In genomic region chr11:100935373-100936355, GRCm38 (mm10) we compare ENCODE assay signal across 11 mouse cellular contexts. TPM values are rescaled to one million over a fixed set of nuclear protein-coding genes. Genes with fewer than 3 reads are reported as not detected.
DNase-seq lines count a peak whose midpoint lies in the region; ATAC-seq and TF ChIP-seq lines count a peak whose summit lies in the region.
"Had no signal": no experiment of that assay in that cellular context is flagged by ENCODE, and none has a peak within 500 bp of the region (broad histone marks: within the 10 kb centered on the region; RNA-seq: fewer than 3 reads in every experiment).

No protein-coding gene starts in this region.

- TF ChIP-seq CTCF in midbrain, postnatal 0 days (IDR thresholded peaks at IDR 0.05): no peak
- no peak for TF ChIP-seq CTCF in left cerebral cortex, adult 2 months (IDR thresholded peaks at IDR 0.05)

- peak; percentile 61 to 65 for DNase-seq in cerebellum, postnatal 10 days
- DNase-seq in cerebellum, postnatal 25 days: no peak
- DNase-seq in midbrain, embryonic 11.5 days (ENCODE audit: low spot score, missing footprints): peak; percentile 49
- DNase-seq in midbrain, postnatal 0 days (ENCODE audit: low spot score): no peak
- DNase-seq in heart, postnatal 4 days: peak; percentile 29
- peak; percentile 18 to 52 for DNase-seq in spleen, postnatal 10 days (ENCODE audit: low spot score in 2 of 2)
- no peak for DNase-seq in left cerebral cortex, adult 2 months (ENCODE audit: extremely low spot score in 1 of 2, low spot score in 2 of 2)
- DNase-seq: B cell, adult 2 months; kidney, adult 8-10 months had no signal

- H3K4me3 ChIP-seq in midbrain, embryonic 11.5 days (ENCODE audit: low read depth, low read length): no peak overlapping the region
- no peak overlapping the region for H3K4me3 ChIP-seq in midbrain, postnatal 0 days (ENCODE audit: low read depth, low read length)
- H3K4me3 ChIP-seq in intestine, embryonic 15.5 days (replicated peaks): no peak overlapping the region
- H3K4me3 ChIP-seq in left cerebral cortex, adult 2 months: no peak overlapping the region
- H3K4me3 ChIP-seq: heart, embryonic 13.5 days had no signal

- H3K27ac ChIP-seq in midbrain, embryonic 11.5 days (ENCODE audit: low read depth, low read length): no peak overlapping the region
- no peak overlapping the region for H3K27ac ChIP-seq in midbrain, postnatal 0 days (ENCODE audit: low read depth, low read length)
- H3K27ac ChIP-seq in intestine, embryonic 15.5 days: no peak overlapping the region
- no peak overlapping the region for H3K27ac ChIP-seq in left cerebral cortex, adult 2 months
- H3K27ac ChIP-seq: heart, embryonic 13.5 days had no signal

- no peaks in the 10 kb centered on the region for H3K9me3 ChIP-seq in midbrain, embryonic 11.5 days (ENCODE audit: control insufficient read depth, low read length)
- H3K9me3 ChIP-seq in midbrain, postnatal 0 days (ENCODE audit: low read length): no peaks in the 10 kb centered on the region
- H3K9me3 ChIP-seq in intestine, embryonic 15.5 days: no peaks in the 10 kb centered on the region
- H3K9me3 ChIP-seq: heart, embryonic 13.5 days had no signal

- intact Hi-C loops in left cerebral cortex, adult 2 months (cut with DNase I): no loop called here

- H3K9ac ChIP-seq in midbrain, embryonic 11.5 days (ENCODE audit: low read length): no peak overlapping the region
- no peak overlapping the region for H3K9ac ChIP-seq in midbrain, postnatal 0 days (replicated peaks; ENCODE audit: low read length, poor library complexity, severe bottlenecking)
- H3K9ac ChIP-seq in intestine, embryonic 15.5 days: no peak overlapping the region
- H3K9ac ChIP-seq: heart, embryonic 13.5 days had no signal

- H3K36me3 ChIP-seq in midbrain, embryonic 11.5 days (ENCODE audit: control insufficient read depth, insufficient read depth, low read length): no peaks in the 10 kb centered on the region
- no peaks in the 10 kb centered on the region for H3K36me3 ChIP-seq in midbrain, postnatal 0 days (ENCODE audit: insufficient read depth, low read length)
- H3K36me3 ChIP-seq in intestine, embryonic 15.5 days: no peaks in the 10 kb centered on the region

- H3K4me1 ChIP-seq in midbrain, embryonic 11.5 days (ENCODE audit: control insufficient read depth, insufficient read depth, low read length): peaks cover 6% of the 10 kb centered on the region; the same call in 1 of the 2 replicates
- no peaks in the 10 kb centered on the region for H3K4me1 ChIP-seq in midbrain, postnatal 0 days (ENCODE audit: insufficient read depth, low read length)
- peaks cover 11% of the 10 kb centered on the region for H3K4me1 ChIP-seq in intestine, embryonic 15.5 days (replicated peaks)

- no peaks in the 10 kb centered on the region for H3K27me3 ChIP-seq in midbrain, embryonic 11.5 days (ENCODE audit: control insufficient read depth, insufficient read depth, low read length)
- H3K27me3 ChIP-seq in midbrain, postnatal 0 days (ENCODE audit: insufficient read depth, low read length): no peaks in the 10 kb centered on the region
- H3K27me3 ChIP-seq in intestine, embryonic 15.5 days (replicated peaks): no peaks in the 10 kb centered on the region
- H3K27me3 ChIP-seq: heart, embryonic 13.5 days had no signal

- WGBS in midbrain, embryonic 11.5 days: 89% methylated on average over 8 of the region's 8 CpGs
- 81% methylated on average over 8 of the region's 8 CpGs for WGBS in midbrain, postnatal 0 days
- WGBS in intestine, embryonic 15.5 days: 91% methylated on average over 8 of the region's 8 CpGs

- ATAC-seq in midbrain, embryonic 11.5 days (ENCODE audit: low FRiP score): no peak
- ATAC-seq in midbrain, postnatal 0 days (ENCODE audit: low FRiP score): no peak
- no peak for ATAC-seq in intestine, embryonic 15.5 days

- H3K4me2 ChIP-seq in midbrain, embryonic 11.5 days: no peak overlapping the region
- no peak overlapping the region for H3K4me2 ChIP-seq in midbrain, postnatal 0 days (ENCODE audit: low read depth, low read length, poor library complexity, severe bottlenecking)
- no peak overlapping the region for H3K4me2 ChIP-seq in intestine, embryonic 15.5 days (replicated peaks)

RNA-seq across cellular contexts. Expression of gene Stat3, which starts 3.7 kb away (rescaled TPM):
- polyA plus RNA-seq in midbrain, embryonic 11.5 days (2014; fragmentation: Nextera tagmentation; extraction: Ambion mirVana): 22.8 and 24.0 TPM in 2 replicates
- total RNA-seq in midbrain, postnatal 0 days (2014; rRNA removed): 37.8 and 47.1 TPM in 2 replicates
- polyA plus RNA-seq in midbrain, postnatal 0 days (2015; fragmentation: Nextera tagmentation; extraction: Ambion mirVana): 34.2 and 40.8 TPM in 2 replicates
- total RNA-seq in heart, postnatal 4 days (2021): 100 to 1,000 TPM; 111 to 115 TPM
- polyA plus RNA-seq in intestine, embryonic 15.5 days (2015; fragmentation: Nextera tagmentation; extraction: Ambion mirVana): 45.8 and 48.9 TPM in 2 replicates
- total RNA-seq in left cerebral cortex, adult 2 months (2021): 10 to 100 TPM; 35.7 to 40.9 TPM

RNA-seq across cellular contexts. Expression of gene Cavin1, which starts 35.0 kb away (rescaled TPM):
- polyA plus RNA-seq in midbrain, embryonic 11.5 days (2014; fragmentation: Nextera tagmentation; extraction: Ambion mirVana): 12.5 and 14.8 TPM in 2 replicates
- 24.8 and 26.0 TPM in 2 replicates for total RNA-seq in midbrain, postnatal 0 days (2014; rRNA removed)
- polyA plus RNA-seq in midbrain, postnatal 0 days (2015; fragmentation: Nextera tagmentation; extraction: Ambion mirVana): 46.0 and 47.5 TPM in 2 replicates
- total RNA-seq in heart, postnatal 4 days (2021): 100 to 1,000 TPM; 479 to 498 TPM
- 223 and 237 TPM in 2 replicates for polyA plus RNA-seq in intestine, embryonic 15.5 days (2015; fragmentation: Nextera tagmentation; extraction: Ambion mirVana)
- 10 to 100 TPM; 19.2 to 22.2 TPM for total RNA-seq in left cerebral cortex, adult 2 months (2021)

Comparison
In these comparisons a context has a peak if more than half of its experiments do, and no peak if none do; other contexts are left out.
1. DNase-seq: peak in cerebellum, postnatal 10 days (2 of 2), midbrain, embryonic 11.5 days (single experiment), heart, postnatal 4 days (single experiment) and spleen, postnatal 10 days (2 of 2); none in cerebellum, postnatal 25 days (0 of 2), midbrain, postnatal 0 days (single experiment) and left cerebral cortex, adult 2 months (0 of 2).
2. RNA of gene Cavin1, which starts 35.0 kb away (total RNA-seq): 479 to 498 TPM in heart, postnatal 4 days; 24.8 to 26.0 TPM in midbrain, postnatal 0 days and 19.2 to 22.2 TPM in left cerebral cortex, adult 2 months; every median in the first group is over 10 times any median in the second.